Mouse (Mus musculus): ENCODE measurements at regions not wholly inside any gene's neighbourhood (a gene's known extent, or its start where the extent isn't known, plus 50 kb on each side); places are given as distances from the start of the nearest gene placed in this dataset.

GRCm38 (mm10) chr8:8044296-8044695 is 616.7 kb downstream of the Efnb2 start:
- no peak for DNase-seq

- no peak for DNase-seq
Observed at GRCm38 (mm10) chr8:8037929-8038328, 623.1 kb downstream of the Efnb2 start.

- no peak for DNase-seq
Observed at GRCm38 (mm10) chr8:8011151-8011550, 649.9 kb downstream of the Efnb2 start.

- no peak for DNase-seq
Observed at GRCm38 (mm10) chr8:7994905-7995304, 666.1 kb downstream of the Efnb2 start.

- DNase-seq, result no peak
Observed at GRCm38 (mm10) chr8:7988820-7989219, 672.2 kb downstream of the Efnb2 start.

GRCm38 (mm10) chr8:7977020-7977419 is 684.0 kb downstream of the Efnb2 start:
- DNase-seq, result no peak

GRCm38 (mm10) chr8:7973791-7974190 is 687.3 kb downstream of the Efnb2 start:
- no peak for DNase-seq

- DNase-seq, result no peak
Observed at GRCm38 (mm10) chr8:7964276-7964675, 696.8 kb downstream of the Efnb2 start.

GRCm38 (mm10) chr8:7956745-7957144 is 704.3 kb downstream of the Efnb2 start:
- no peak for DNase-seq

- no peak for DNase-seq
Observed at GRCm38 (mm10) chr8:7954851-7955250, 706.2 kb downstream of the Efnb2 start.

GRCm38 (mm10) chr8:7945966-7946775 is 714.9 kb downstream of the Efnb2 start:
- no peak for DNase-seq

- DNase-seq, result no peak
Observed at GRCm38 (mm10) chr8:7936596-7936995, 724.4 kb downstream of the Efnb2 start.

- no peak for DNase-seq
Observed at GRCm38 (mm10) chr8:7919416-7919815, 741.6 kb downstream of the Efnb2 start.

- no peak for DNase-seq
Observed at GRCm38 (mm10) chr8:7894338-7894737, 766.7 kb downstream of the Efnb2 start.

GRCm38 (mm10) chr8:7853169-7853568 is 807.9 kb downstream of the Efnb2 start:
- no peak for DNase-seq

- no peak for DNase-seq
Observed at GRCm38 (mm10) chr8:7850573-7850972, 810.5 kb downstream of the Efnb2 start.

- DNase-seq, result no peak
Observed at GRCm38 (mm10) chr8:7831948-7832347, 829.1 kb downstream of the Efnb2 start.

GRCm38 (mm10) chr8:7827811-7828210 is 833.2 kb downstream of the Efnb2 start:
- no peak for DNase-seq

- peak; percentile 16 for DNase-seq
Observed at GRCm38 (mm10) chr8:7808395-7808794, 852.6 kb downstream of the Efnb2 start.

GRCm38 (mm10) chr8:7799221-7799620 is 861.8 kb downstream of the Efnb2 start:
- DNase-seq, result no peak

- DNase-seq, result no peak
Observed at GRCm38 (mm10) chr8:7796156-7796555, 864.9 kb downstream of the Efnb2 start.

- DNase-seq, result peak; percentile 3
Observed at GRCm38 (mm10) chr8:7763820-7764219, 897.2 kb downstream of the Efnb2 start.

- DNase-seq, result no peak
Observed at GRCm38 (mm10) chr8:7760987-7761386, 900.1 kb downstream of the Efnb2 start.

- DNase-seq, result peak; percentile 18
Observed at GRCm38 (mm10) chr8:7732726-7733125, 928.3 kb downstream of the Efnb2 start.

- no peak for DNase-seq
Observed at GRCm38 (mm10) chr8:7721880-7722279, 939.2 kb downstream of the Efnb2 start.

All from lung, postnatal 36 days (tissue).